Mouse (Mus musculus) heart, embryonic 12.5 days (tissue): ENCODE results near the gene Gmppb. TPM values are rescaled to one million over a fixed set of nuclear protein-coding genes. Genes with fewer than 3 reads are reported as not detected.
"Not testable (repeated sequence)": the region's sequence is repeated elsewhere in the genome, so short reads cannot be mapped to it uniquely, and the experiment has no call there.

ENCODE experiments used
- ATAC-seq: fragments of 200-750 bp; cut with Nextera tagmentation; 2 replicates; pipeline ENCODE4 v1.8.0; 2017; ENCODE audit warnings: moderate TSS enrichment, moderate library complexity; ENCODE audit not compliant: insufficient number of reproducible peaks, low FRiP score
- H3K27ac ChIP-seq: fragments of 300-500 bp; sonication (generic); 2 replicates; pipeline ENCODE4 v1.5.1; 2016; ENCODE audit warnings: mild to moderate bottlenecking, moderate library complexity; ENCODE audit not compliant: poor library complexity, severe bottlenecking
- H3K27me3 ChIP-seq: fragments of 300-500 bp; sonication (generic); replicated peaks from 2 replicates; pipeline ENCODE4 v1.6.1; 2016; ENCODE audit warnings: mild to moderate bottlenecking, moderate library complexity
- H3K36me3 ChIP-seq: fragments of 300-500 bp; sonication (generic); 2 replicates; pipeline ENCODE4 v1.6.1; 2016; ENCODE audit warnings: mild to moderate bottlenecking, moderate library complexity
- H3K4me1 ChIP-seq: fragments of 300-500 bp; sonication (generic); replicated peaks from 2 replicates; pipeline ENCODE4 v1.6.1; 2016; ENCODE audit warnings: mild to moderate bottlenecking
- H3K4me2 ChIP-seq: fragments of 300-500 bp; sonication (generic); 2 replicates; pipeline ENCODE4 v1.6.1; 2016; ENCODE audit warnings: mild to moderate bottlenecking, moderate library complexity
- H3K4me3 ChIP-seq: fragments of 300-500 bp; sonication (generic); 2 replicates; pipeline ENCODE4 v1.5.1; 2016; ENCODE audit warnings: mild to moderate bottlenecking
- H3K9ac ChIP-seq: fragments of 300-500 bp; sonication (generic); 2 replicates; pipeline ENCODE4 v1.6.1; 2016; ENCODE audit warnings: mild to moderate bottlenecking, moderate library complexity
- H3K9me3 ChIP-seq: fragments of 300-500 bp; sonication (generic); replicated peaks from 2 replicates; pipeline ENCODE4 v1.6.1; 2016; ENCODE audit warnings: mild to moderate bottlenecking, moderate library complexity
- WGBS: fragments of 180-500 bp; shearing (Covaris S2); methylation state at CpG from one replicate; pipeline ENCODE4 v1.1.7; 2016; 5-methylcytosine and 5-hydroxymethylcytosine counted together
- polyA plus RNA-seq: library from polyadenylated mRNA; unstranded; fragments of >200 nt; fragmentation: Nextera tagmentation; extraction: Ambion mirVana; gene quantifications from 2 replicates; pipeline ENCODE4 v1.2.1, GENCODE M21; 2016

Gene Gmppb
- polyA plus RNA-seq, result 23.2 and 24.5 TPM in 2 replicates

GRCm38 (mm10) chr9:108049016-108049455 is at the start of gene Gmppb:
TSS of gene Gmppb (plus strand) at chr9:108049242.
- H3K4me1 ChIP-seq, result peaks cover 52% of the 10 kb centered on the region
- peak; percentile 93 for ATAC-seq
- peak within 1 kb of the TSS; percentile 79 for H3K27ac ChIP-seq
- H3K4me3 ChIP-seq, result peak within 1 kb of the TSS; percentile 88
- H3K36me3 ChIP-seq, result peaks cover 67% of the 10 kb centered on the region
- peak within 1 kb of the TSS; percentile 93 for H3K4me2 ChIP-seq
- peak within 1 kb of the TSS; percentile 84 for H3K9ac ChIP-seq
- H3K9me3 ChIP-seq, result no peaks in the 10 kb centered on the region
- H3K27me3 ChIP-seq, result no peaks in the 10 kb centered on the region
- under 1% methylated on average over 34 of the region's 39 CpGs for WGBS

GRCm38 (mm10) chr9:108001922-108002770 is 46.9 kb upstream of the Gmppb start, which contains the start of gene Ip6k1:
TSS of gene Ip6k1 (plus strand) at chr9:108002501.
- Histone ChIP-seq H3K4me2 (peak within 1 kb of the TSS; percentile 83), H3K9me3 (no peaks in the 10 kb centered on the region), H3K9ac (peak within 1 kb of the TSS; percentile 98), H3K4me1 (peaks cover 25% of the 10 kb centered on the region), H3K27ac (peak within 1 kb of the TSS; percentile 97), H3K36me3 (0 out of 2 replicates have a peak, but pooled peaks cover 3% of the 10 kb centered on the region), H3K4me3 (peak within 1 kb of the TSS; percentile 97), H3K27me3 (0 out of 2 replicates have a peak, but pooled peaks cover 3% of the 10 kb centered on the region)
- under 1% methylated on average over 51 of the region's 51 CpGs for WGBS
- ATAC-seq, result peak; percentile 98

DNA sequence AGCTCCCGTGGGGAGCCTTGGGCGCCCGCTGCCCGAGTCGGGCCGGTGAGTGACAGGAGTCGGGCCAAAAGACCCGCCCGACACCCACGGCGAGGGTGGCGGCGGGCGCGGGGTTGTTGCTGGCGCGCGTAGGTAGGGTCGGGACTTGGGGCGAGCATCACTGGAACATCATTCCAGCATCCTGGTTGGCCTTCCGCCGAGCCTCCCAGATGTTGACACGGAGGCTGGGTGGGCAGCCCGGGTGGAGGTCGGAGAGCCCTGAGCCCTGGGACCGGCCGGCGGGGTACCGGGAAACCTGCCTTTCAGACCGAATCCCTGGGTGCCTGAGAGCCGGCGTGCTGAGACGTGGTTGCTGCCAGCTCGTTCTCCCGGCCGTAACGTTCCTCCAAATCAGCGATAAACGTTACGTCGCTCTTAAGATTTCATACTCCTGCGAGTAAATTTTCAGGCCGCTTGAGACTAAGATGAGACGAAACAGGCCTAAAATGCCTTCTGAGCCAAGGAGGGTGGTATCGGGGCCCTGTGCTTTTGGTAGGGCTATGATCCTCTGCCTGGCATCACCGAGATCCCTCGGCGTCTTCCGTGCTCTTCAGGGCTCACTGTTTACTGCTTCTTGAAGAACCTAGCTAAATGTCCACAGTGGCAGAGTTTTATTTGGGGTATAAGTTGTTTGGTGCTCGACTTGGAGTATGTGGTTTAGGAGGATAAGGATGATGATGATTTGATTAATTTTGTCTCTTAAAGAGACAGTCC is 46.1 kb upstream of the Gmppb start:
- Histone ChIP-seq H3K4me2 (peak overlapping the region; percentile 83), H3K27me3 (0 out of 2 replicates have a peak, but pooled peaks cover 3% of the 10 kb centered on the region), H3K27ac (peak overlapping the region; percentile 97), H3K9me3 (no peaks in the 10 kb centered on the region), H3K4me3 (peak overlapping the region; percentile 97), H3K9ac (peak overlapping the region; percentile 98), H3K4me1 (peaks cover 25% of the 10 kb centered on the region), H3K36me3 (0 out of 2 replicates have a peak, but pooled peaks cover 3% of the 10 kb centered on the region)
- WGBS, result under 1% methylated on average over 50 of the region's 50 CpGs
- ATAC-seq, result peak; percentile 53

DNA sequence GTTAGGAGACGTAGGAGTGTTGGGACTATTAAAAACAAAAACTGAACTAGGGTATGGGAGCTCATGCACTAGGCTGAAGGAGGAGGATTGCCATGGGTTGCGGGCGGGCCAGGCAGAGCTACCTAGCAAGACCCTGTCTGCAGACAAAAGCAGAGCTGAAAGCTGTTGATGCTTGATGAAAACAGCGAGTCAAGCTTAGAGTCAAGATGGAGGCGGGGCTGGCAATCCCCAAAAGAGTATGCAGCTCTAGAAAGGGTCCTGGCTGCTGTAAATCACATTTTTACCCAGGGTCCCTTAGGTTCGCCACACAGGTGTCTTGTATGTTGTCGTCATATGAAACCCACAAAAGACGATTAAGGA is 45.5 kb upstream of the Gmppb start:
- WGBS, result 23% methylated on average over 8 of the region's 8 CpGs
- peak overlapping the region; percentile 97 for H3K27ac ChIP-seq
- peak overlapping the region; percentile 83 for H3K4me2 ChIP-seq
- H3K9me3 ChIP-seq, result no peaks in the 10 kb centered on the region
- 0 out of 2 replicates have a peak, but pooled peaks cover 3% of the 10 kb centered on the region for H3K27me3 ChIP-seq
- peaks cover 31% of the 10 kb centered on the region for H3K4me1 ChIP-seq
- H3K36me3 ChIP-seq, result 0 out of 2 replicates have a peak, but pooled peaks cover 3% of the 10 kb centered on the region
- peak overlapping the region; percentile 97 for H3K4me3 ChIP-seq
- H3K9ac ChIP-seq, result peak overlapping the region; percentile 98
- ATAC-seq, result no peak

GRCm38 (mm10) chr9:108008041-108008440 is 41.0 kb upstream of the Gmppb start:
- 92% methylated on average over 5 of the region's 5 CpGs for WGBS
- no peak overlapping the region for H3K4me2 ChIP-seq
- H3K36me3 ChIP-seq, result peaks cover 11% of the 10 kb centered on the region; the same call in 1 of the 2 replicates
- no peak overlapping the region for H3K27ac ChIP-seq
- H3K27me3 ChIP-seq, result no peaks in the 10 kb centered on the region
- 0 out of 2 replicates have a peak overlapping the region, but pooled peaks have one; percentile 41 for H3K9ac ChIP-seq
- H3K9me3 ChIP-seq, result no peaks in the 10 kb centered on the region
- no peak for ATAC-seq
- H3K4me3 ChIP-seq, result no peak overlapping the region
- peaks cover 30% of the 10 kb centered on the region for H3K4me1 ChIP-seq

GRCm38 (mm10) chr9:108010385-108010784 is 38.7 kb upstream of the Gmppb start:
- Histone ChIP-seq H3K9ac (no peak overlapping the region), H3K27me3 (no peaks in the 10 kb centered on the region), H3K4me2 (no peak overlapping the region), H3K36me3 (peaks cover 12% of the 10 kb centered on the region; the same call in 1 of the 2 replicates), H3K27ac (no peak overlapping the region), H3K4me1 (peaks cover 14% of the 10 kb centered on the region), H3K9me3 (no peaks in the 10 kb centered on the region), H3K4me3 (no peak overlapping the region)
- no peak for ATAC-seq

- 97% methylated on average over 2 of the region's 2 CpGs for WGBS
- not testable (repeated sequence) for H3K27ac ChIP-seq, ATAC-seq, H3K4me2 ChIP-seq, H3K4me1 ChIP-seq, H3K9ac ChIP-seq, H3K27me3 ChIP-seq, H3K9me3 ChIP-seq, H3K4me3 ChIP-seq
- H3K36me3 ChIP-seq, result peaks cover 18% of the 10 kb centered on the region; the same call in 1 of the 2 replicates
These were observed 35.5 kb upstream of the Gmppb start for GRCm38 (mm10) chr9:108013577-108013976.

- WGBS, result 79% methylated on average over 3 of the region's 3 CpGs
- ATAC-seq, result no peak
- Histone ChIP-seq H3K27ac (no peak overlapping the region), H3K4me3 (no peak overlapping the region), H3K9me3 (no peaks in the 10 kb centered on the region), H3K4me2 (no peak overlapping the region), H3K36me3 (peaks cover 18% of the 10 kb centered on the region; the same call in 1 of the 2 replicates), H3K27me3 (no peaks in the 10 kb centered on the region), H3K4me1 (peaks cover 18% of the 10 kb centered on the region), H3K9ac (no peak overlapping the region)
These were observed 31.9 kb upstream of the Gmppb start for GRCm38 (mm10) chr9:108017127-108017526.

DNA sequence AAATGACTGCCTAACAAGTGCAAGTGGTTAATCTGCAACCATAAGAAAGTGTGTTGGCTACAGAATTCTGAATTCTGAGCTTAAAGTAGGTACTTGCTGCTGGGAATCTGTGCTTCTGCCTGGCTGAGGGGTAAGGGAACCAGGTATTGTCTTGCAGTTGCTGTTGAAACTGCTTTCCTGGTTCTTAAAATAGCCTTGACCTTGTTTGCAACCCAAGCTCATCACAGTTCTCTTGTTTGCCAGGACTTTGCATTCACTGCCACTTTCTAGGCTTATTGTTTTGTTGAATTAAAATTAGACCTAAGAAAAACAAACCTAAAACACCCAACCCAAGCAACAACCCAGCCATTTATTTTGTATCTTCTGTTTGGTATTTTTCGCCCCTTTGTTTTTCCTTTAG is 28.3 kb upstream of the Gmppb start:
- Histone ChIP-seq H3K9me3 (no peaks in the 10 kb centered on the region), H3K4me2 (peak overlapping the region; percentile 24), H3K4me1 (peaks cover 16% of the 10 kb centered on the region), H3K9ac (no peak overlapping the region), H3K27ac (peak overlapping the region; percentile 18; the same call in 1 of the 2 replicates), H3K4me3 (no peak overlapping the region), H3K27me3 (no peaks in the 10 kb centered on the region), H3K36me3 (peaks cover 27% of the 10 kb centered on the region)
- WGBS, result 92% methylated on average over 1 of the region's 1 CpGs
- no peak for ATAC-seq

GRCm38 (mm10) chr9:108023216-108023615 is 25.8 kb upstream of the Gmppb start:
- 85% methylated on average over 3 of the region's 3 CpGs for WGBS
- no peak overlapping the region for H3K9ac ChIP-seq
- ATAC-seq, result no peak
- H3K36me3 ChIP-seq, result peaks cover 41% of the 10 kb centered on the region
- peaks cover 5% of the 10 kb centered on the region for H3K9me3 ChIP-seq
- H3K4me3 ChIP-seq, result no peak overlapping the region
- H3K4me2 ChIP-seq, result no peak overlapping the region
- H3K27ac ChIP-seq, result no peak overlapping the region
- H3K4me1 ChIP-seq, result peaks cover 16% of the 10 kb centered on the region
- H3K27me3 ChIP-seq, result no peaks in the 10 kb centered on the region

DNA sequence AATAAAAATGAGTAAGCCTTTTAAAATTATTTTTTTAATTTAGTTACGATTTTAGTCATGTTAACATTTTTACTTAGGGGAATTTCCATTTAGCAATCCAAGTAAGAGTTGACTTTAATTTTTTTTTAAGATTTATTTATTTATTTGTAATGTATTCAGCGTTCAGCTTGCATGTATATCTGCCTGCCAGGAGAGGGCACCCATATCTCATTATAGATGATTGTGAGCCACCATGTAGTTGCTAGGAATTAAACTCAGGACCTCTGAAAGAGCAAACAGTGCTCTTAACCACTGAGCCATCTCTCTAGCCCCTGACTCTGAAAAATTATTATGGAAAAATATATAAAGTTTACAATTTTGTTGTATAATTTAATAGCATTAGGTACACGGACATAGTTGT is 22.5 kb upstream of the Gmppb start:
- Histone ChIP-seq H3K4me1 (peaks cover 6% of the 10 kb centered on the region), H3K27me3 (no peaks in the 10 kb centered on the region), H3K4me2 (no peak overlapping the region), H3K4me3 (no peak overlapping the region), H3K9me3 (peaks cover 5% of the 10 kb centered on the region), H3K36me3 (peaks cover 50% of the 10 kb centered on the region), H3K9ac (no peak overlapping the region), H3K27ac (no peak overlapping the region)
- 92% methylated on average over 3 of the region's 3 CpGs for WGBS
- no peak for ATAC-seq
